Mouse (Mus musculus) layer of hippocampus, adult 9-11 months (tissue): ENCODE results near the gene Atg4b.
"Not testable (repeated sequence)": the region's sequence is repeated elsewhere in the genome, so short reads cannot be mapped to it uniquely, and the experiment has no call there.

Experiments
- DNase-seq: peaks from one replicate; pipeline ENCODE4 v3.0.0; 2022

Atg4b gene

DNA sequence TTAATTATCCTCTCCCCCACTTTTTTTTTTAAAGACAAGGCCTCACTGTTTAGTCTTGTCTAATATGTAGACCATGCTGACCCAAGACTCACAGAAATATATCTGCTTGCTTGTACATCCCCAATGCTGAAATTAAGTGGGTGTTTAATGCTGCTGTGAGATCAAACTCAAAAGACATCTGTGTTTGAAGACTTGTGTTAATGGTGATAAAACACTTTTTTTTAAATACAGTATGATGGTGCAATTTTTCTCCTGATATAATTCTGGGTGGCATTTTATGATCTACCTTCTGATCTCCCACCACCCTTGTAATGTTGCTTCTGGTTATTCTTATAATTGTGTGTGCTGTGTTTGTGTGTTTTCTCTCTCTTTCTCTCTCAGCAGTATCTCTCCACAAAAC is 4.9 kb downstream of the Atg4b start:
- no peak for DNase-seq

DNA sequence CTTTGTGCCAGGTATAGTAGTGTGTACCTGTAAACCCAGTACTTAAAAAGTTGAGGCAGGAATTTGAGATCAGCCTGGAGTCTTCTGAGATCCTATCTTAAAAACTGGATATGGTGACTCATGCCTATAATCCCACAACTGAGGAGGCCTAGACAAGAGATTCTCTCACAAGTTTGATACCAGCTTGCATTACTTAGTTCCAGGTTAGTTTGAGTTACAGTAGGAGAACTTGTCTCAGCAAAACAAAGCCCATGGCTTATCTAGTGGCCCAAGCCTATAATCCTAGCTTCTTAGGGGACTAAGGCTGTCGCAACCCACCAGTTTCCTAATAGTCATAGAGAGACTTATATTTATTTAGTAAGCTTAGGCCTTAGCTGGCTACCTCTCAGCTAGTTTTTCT is 8.8 kb downstream of the Atg4b start:
- DNase-seq: no peak

DNA sequence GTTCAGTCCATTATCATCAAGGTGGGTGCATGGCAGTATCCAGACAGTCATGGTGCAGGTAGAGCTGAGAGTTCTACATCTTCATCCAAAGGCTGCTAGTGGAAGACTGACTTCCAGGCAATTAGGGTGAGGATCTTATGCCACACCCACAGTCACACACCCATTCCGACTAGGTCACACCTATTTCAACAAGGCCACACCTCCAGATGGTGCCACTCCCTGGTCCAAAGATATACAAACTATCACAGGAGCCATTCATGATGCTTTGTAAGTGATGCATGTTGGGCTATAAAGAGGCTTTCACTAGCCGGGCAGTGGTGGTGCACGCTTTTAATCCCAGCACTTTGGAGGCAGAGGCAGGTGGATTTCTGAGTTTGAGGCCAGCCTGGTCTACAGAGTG is 12.2 kb downstream of the Atg4b start:
- not testable (repeated sequence) for DNase-seq

DNA sequence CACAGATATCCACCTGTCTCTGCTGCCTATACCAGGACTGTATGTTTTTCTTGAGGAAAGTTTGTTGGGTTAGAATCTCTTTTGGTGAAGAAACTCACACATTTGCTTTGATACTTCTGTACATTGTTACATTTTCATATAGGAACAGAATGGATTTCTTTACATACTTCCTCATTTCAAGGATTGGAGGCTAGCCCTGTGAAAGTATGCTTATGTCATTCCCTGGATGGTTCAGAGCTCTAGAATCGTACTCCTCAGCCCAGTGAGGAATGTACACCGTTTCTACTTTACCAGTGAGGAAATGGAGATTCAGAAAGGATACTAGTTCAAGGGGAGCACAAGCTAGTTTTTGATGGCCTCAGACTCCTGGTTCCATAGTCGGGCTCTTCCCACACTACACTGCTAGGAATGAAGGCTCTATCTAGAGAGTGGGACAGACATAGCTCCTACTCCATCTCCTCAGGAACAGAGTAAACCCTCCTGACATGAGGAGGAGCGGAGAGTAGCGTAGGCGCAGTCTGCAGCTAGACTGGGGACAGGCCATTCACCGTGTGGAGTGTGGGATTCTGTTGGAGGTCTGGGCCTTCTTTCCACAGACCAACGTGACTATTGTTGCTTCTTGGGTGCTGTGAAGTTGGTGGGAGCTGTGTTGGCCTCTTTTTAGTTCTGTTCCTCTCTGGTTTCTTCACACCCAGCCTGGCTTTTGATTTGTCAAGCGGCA is 13.7 kb downstream of the Atg4b start:
- no peak for DNase-seq

DNA sequence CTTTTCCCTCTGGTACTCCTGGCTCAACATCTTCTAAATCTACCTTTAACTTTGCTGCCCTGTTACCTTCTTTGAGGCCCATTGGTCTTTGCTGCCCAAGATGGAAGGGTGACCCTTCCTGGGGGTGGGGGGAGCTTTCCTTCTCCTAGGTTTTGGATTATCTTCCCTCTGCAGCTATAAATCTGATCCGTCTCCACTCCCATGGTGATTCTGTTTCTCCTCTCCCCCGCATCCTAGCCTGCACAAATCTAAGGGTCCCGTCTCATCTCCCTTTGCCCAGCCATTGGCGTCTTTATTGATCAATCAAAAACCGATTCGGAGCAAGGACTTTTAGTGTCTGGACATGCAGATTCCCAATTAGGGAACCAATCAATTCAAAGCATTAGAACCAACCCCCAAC is 16.3 kb downstream of the Atg4b start:
- no peak for DNase-seq

DNA sequence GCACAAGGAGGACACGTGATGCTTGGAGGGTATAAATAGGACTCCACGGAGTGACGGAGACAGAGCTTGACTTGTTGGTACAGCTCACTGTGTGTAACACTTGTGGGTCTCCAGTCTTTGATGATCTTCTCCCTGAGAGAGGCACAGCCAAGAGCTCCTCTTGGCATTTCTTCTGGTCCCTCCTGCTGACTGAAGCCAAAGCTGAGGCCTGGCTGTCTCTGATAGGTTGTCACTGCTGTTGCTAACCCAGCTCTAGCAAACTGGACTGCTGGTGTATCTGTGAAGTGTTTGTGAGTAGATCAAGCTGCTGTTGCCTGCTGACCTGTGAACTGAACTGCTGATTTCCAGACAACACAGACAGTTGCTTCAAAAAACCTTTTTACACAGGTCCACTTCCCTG is 18.6 kb downstream of the Atg4b start:
- no peak for DNase-seq

DNA sequence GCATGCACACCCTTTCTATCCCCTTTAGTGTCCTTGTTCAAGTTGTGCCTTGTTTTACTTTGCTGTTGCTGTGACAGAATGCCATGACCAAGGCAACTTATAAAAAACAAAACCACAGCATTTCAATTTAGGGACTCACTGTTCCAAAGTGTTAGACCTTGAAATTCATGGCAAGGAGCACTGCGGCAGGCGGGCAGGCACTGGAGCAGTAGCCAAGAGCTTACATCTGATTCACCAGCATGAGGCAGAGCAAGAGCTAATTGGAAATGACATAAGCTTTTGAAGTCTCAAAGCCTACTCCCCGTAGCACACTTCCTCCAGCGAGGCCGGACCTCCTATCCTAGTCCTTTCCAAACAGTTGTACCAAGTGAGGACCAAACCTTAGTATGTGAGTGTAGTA is 25.4 kb downstream of the Atg4b start:
- no peak for DNase-seq

DNA sequence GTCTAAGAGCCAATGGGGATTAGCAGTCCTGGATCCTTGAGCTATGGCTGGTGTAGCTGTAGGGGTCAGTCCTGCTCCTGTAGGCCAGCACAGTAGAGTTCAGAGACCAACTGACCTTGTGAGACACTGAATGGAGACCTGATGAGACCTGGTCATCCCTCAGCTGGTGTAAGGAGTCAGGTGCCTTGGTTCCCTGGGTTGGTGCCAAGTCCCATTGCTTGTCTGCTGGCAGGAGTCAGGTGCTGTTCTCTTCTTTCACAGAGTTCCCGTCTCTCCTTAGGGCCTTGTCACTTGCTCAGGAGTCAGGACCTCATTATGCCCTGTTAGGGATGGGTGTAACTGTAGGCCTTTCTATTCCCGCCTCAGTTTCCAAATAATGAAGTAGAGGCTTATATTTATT is 35.6 kb downstream of the Atg4b start:
- DNase-seq: no peak

DNA sequence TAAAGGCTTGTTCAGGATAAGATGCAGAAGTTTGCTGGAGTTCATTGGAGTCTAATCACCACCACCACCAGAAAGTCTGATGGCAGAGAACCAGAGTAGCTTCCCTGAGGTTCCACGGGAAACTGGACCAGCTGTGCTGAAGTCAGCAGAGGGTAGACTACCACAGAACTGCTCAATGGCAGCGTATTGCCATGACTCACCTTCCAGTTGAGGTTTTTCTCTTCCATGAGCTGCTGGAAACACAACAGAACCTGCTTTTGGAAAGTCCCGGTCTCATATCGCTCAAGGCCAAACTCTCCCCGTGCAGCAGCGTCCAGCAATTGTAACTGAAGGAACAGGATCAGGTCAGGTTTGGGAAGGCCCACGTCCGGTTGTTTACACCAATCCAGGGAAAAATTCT is 43.2 kb downstream of the Atg4b start:
- no peak for DNase-seq

DNA sequence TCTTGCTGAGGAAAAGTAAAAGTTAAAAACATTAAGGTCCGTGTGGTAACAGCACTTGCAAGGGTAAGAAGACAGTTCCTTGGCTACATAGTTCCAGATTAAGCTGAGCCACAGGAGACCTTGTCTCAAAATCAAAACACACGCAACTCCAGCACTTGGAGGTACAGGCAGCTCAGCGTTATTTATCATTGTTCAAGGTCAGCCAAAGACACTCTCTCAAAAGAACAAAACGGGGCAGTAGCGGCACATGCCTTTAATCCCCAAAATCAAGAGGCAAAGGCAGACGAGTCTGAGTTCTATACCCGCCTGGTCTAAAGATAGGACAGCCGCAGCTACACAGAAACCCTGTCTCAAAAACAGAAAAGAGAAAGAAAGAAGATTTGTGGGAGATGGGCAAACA is 44.6 kb downstream of the Atg4b start:
- DNase-seq: no peak

DNA sequence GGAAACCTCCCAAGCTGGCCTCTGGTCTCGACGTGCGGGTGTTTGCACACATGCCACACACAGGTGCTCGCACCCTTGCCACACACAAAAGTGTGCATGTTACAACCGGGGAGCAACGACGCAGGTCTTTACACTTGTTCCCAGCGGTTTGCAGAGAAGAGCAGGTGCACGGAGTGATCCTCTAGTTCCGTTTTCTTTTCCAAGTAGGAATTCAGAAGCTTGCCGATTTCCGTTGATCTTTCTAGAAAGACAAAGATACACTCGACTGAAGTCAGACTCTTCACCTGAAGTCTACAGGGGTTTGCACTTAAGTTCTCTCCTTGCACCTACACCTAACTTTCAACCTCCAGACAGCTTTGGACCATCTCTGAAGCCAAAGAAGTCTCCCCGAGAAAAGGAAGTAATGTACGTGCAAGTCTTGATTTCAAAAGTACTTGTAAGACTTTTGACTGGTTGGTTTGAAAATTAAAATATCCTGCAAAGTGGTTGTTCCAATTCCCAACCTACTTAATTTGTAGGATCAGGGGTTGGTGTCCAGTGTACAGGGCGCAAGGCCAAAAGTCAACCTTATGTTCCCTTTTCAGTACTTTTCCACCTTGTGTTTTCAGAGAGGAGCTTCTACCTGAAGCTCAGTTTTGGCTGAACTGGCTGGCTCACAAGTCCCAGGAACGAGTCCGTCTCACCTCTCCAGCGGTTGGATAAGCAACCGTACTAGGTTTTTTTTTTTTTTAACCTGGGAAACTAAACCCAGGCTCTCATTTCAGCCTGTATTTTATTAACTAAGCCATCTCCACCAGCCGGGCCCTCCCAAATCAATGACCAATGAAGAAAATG is 49.6 kb downstream of the Atg4b start:
- DNase-seq: no peak

DNA sequence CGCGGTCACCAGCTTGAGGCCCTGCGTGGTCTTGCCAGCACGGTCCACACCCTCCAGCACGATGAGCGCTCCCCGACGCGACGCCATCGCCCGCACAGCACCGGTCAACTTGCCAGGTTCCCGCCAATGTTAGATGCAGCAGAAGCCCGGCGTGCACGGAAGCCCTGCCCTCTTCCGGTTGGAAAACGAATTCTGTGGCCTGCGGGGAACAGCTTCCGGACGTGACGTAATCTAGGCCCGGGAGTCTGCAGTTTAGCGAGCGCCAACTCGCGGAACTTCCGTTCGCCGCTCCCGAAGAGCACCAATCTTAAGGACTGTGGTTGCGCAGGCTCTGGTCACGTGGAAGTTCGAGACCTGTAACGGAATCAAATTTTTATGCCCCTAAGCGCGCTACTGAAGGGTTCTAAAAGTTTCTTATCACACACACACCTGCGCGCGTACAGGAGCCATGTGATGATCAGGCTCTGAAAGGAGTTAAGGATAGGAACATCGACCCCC is 50.5 kb downstream of the Atg4b start, which contains the start of gene Dtymk:
Dtymk (minus strand) TSS at position 194 of the 498 bp plus-strand sequence.
- DNase-seq: peak; percentile 95

DNA sequence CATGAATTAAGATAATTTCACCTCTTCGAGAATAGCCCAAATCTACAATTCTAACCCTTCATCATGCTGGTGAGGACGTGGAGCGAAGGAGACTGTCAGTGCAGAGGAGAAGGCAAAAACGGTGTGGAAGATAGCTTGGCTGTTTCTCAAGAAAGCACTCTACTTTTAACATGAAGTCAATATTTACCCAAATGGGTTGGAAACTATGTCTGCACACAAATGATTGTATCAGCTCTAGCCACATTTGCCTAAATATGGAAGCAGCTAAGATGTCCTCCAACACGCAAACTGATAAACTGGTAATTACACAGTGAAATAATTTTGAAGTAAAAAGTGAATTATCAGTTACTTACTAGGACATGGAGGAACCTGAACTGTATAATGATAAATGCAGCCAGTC is 51.5 kb downstream of the Atg4b start:
- no peak for DNase-seq

DNA sequence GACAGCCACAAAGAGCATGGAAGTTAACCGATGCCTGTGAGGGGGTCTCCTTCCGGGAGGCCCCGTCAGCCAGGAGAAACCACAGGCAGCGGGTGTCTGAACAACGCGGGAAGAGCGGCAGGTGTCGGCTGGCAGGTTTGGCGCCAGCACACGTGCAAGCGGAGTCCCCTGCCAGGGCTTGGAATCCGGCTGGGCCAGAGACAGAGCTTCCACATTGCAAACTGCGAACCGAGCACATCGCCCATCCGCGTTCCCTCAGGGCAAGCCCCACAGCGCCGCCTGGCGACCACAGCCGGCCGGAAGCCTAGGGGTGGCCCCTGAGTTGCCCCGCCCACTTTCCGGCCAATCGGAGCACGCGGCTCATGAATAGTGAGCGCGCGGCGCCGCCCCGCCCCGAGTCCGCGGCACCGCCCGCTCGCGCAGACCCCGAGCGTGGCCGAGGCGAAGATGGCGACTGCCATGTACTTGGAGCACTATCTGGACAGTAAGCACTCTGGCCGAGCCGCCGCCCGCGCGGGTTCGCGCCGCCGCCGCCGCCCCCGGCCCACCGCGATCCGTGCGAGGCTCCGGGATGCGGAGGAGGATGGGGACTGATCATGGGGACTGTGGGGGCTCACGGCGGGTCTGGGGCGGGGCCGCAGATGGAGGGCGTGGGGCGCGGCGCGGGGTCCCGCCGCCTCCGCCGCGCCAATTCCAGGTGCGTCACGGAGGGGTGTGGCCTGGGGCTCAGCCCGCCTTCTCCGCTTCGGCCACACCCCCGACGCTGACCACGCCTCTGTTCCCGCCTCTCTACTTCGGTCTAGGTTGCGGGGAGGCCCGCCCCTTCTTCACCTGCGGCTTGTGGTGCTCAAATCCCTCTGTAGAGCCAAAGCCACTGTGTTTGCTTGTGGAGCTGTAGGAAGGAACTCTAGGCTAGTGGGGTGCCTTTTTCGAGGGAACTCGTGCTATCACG is 52.5 kb downstream of the Atg4b start, which contains the start of gene Ing5:
Ing5 (plus strand) TSS at position 410 of the 952 bp plus-strand sequence.
- DNase-seq: peak; percentile 99

DNA sequence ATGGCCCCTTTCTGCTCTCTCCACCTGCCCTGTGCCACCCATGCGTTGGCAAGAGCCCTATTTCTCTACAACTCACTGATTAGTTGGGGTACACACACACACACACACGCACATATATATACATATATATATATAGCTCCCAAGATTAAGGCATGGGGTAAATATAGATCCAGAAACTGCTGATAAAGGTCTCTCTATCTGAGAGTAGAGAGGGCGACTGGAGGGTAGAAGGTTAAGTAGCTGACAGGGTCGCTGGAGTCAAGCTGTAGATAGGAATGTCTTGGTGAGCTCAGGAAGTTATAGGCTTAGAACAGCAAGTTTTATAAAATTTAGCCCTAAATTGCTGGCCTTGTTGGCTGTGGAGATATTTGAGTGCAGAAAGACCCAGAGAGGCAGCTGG is 53.5 kb downstream of the Atg4b start:
- no peak for DNase-seq

DNA sequence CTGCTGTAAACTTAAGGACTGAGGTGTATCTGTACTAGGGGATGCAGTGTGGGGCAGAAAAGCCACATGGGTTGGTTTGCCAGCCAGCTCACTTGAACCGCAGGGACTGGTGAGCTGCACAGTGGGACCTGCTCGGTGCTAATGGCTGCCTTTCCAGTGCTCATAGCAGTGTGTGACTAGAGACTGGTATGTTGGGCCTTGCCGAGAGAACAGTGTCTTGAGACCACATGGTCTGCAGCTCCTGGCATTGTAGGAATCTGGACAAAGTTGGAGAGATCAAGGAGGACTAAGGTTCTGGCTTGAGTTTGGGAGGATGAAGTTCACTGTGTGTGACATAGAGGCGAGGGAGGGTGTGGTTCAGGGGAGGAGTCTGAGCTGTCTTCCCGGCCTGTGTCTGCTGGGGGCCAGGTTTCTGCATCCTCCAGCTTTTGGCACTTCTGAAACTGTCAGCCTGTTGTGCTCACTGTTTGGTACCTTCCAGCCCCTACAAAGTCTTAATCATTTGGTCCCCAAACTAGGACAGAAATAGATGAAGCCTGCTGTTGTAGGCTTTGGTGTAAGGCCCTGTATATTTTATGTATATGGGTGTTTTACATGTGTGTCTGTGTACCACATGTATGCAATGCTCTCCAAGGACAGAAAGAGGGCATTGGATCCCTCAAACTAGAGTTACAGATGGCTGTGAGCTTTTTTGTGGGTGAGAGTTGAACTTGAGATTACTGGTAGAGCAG is 54.1 kb downstream of the Atg4b start:
- DNase-seq: no peak

DNA sequence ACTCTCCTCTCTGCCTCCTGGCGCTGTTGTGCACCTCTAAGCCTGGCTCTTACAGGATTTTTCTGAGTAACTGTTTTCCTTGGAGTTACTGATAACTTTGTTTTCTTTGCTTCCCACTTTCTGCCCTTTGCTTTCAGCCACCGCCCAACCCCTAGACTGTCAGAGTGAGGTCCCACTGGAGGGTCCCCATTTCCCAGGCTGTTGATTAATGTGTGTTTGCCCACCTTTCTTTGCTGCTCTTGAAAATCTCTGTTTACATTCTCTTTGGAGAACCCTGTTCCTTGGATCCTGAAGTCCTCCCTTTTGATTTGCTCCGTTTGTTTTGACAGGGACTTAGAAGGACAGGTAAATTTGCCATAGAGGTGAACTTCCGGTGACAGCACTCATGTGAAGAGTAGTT is 57.6 kb downstream of the Atg4b start:
- DNase-seq: no peak

DNA sequence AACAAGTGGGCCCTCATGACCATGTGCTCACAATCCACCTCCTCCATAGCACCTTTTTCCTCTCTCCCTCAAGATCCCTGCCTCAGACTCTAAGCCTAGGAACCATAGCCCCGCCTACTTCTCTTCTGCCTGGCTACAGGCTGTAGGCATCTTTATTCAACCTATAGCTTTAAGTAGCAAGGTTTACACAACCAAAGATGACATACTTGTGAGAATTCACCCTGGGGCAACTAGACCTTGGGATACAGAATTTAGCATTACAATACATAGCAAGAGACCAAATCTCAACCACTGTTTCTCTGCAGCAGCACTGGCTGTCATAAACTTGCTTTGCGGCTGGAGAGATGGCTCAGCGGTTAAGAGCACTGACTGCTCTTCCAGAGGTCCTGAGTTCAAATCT is 58.7 kb downstream of the Atg4b start:
- DNase-seq: no peak

DNA sequence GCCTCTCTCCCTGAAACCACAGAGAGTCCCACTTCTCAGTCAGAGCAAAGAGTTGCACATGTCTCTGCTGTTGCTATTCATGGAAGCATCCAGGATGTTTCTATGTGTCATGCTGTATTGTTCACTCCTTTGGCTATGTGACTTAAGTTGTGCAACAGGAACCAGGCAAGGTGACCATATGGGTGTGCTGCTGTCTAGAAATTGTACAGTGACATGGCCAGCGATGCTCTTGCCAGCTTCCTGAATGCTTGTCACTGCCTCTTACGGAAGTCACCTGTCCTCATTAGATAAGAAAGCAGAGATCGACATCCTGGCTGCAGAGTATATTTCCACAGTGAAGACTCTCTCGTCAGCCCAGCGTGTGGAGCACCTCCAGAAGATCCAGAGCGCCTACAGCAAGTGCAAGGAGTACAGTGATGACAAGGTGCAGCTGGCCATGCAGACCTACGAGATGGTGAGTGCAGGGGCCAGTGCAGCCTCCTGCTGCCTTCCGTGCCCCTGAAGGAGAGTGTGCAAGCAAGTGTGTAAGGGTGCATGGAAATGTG is 60.3 kb downstream of the Atg4b start:
- no peak for DNase-seq

DNA sequence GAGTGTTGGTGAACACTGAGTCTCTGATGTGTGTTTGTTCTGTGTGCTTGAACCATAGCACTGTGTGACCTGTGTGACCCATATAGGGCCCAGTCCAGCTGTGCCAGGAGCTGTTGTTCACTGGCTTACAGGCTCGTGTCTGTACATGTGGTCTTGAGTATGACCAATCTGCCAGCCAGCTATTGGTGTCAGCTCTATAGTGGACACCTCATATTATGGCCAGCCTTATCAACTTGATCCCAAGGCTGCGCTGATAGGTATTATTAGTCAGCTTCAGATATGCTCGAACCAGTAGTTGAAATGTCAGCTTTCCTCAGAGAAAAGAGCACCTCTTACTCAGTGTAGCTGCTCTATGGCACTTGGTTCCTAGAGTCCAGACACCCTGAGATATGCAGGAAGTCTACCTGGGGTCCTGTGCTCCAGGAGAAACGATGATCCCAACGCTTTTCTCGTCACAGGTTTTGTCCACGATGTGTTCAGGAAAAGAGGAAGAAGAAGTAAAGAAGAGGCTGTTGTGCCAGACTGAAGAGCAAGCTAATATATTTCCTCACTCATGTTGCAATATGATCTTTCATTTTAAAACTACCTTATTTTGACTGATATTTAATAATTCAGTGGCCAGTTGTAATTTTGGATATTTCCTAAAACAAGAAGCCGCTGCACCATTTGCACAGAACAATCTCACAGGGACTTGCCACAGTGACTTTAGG is 66.7 kb downstream of the Atg4b start:
- no peak for DNase-seq

DNA sequence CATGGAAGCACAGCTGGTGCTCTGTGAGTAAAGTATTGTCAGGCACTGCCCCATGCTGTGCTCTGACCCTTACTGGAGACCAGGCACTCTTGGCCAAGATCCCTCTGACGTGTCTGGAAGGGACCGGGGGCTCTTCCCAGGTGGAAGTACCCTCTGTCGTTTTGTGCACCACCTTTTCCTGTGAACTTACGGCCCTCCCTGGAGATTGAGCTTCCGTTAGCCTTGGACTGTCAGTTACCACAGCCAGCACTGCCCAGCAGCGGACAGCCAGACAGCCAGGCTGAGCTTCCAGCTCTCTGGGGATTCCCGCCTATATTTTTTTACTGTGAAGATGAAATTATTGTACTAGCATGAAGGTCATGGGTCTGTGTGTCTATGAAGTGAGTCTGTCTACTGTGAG is 67.4 kb downstream of the Atg4b start:
- DNase-seq: no peak
